Mouse (Mus musculus): ENCODE results near the gene Cenpp.

Gene Cenpp

DNA sequence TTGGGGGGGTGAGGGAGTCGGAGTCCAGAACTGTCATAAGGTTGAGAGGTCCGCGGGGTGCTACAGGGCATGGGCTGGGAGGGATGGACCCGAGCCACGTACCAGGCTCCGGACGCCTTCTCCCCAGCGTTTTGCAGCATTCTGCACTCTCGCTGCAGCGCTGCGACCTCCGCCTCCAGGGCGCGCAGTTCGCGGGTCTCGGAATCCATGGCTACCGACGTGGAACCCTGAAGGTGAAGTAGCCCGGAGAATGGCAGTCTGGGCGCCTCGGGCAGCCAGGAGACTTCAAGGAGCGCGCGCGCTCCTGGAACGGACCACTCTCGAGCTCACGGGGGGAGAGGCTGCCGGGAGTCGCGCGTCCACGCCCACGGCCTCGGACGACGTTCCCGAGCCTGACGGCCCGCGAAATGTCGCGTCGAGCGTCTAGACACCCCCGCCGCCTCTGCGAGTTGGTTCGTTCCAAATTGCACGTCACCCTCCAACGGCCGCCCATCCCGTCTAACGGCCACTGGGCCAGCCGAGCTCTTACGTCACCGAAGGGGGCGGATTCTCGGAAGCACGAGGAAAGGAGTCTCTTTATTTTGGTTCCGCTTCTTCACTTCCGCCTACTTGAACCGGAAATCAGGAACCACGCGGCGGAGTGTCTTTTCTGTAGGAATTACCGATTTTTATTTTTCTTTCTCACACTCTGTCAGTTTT, at the start of gene Cenpp, which contains the start of gene Nol8:
Cenpp (minus strand) TSS at position 305 of the 699 bp plus-strand sequence.
Nol8 (plus strand) TSS at position 598 of the 699 bp plus-strand sequence.
- DNase-seq, result peak; percentile 99

DNA sequence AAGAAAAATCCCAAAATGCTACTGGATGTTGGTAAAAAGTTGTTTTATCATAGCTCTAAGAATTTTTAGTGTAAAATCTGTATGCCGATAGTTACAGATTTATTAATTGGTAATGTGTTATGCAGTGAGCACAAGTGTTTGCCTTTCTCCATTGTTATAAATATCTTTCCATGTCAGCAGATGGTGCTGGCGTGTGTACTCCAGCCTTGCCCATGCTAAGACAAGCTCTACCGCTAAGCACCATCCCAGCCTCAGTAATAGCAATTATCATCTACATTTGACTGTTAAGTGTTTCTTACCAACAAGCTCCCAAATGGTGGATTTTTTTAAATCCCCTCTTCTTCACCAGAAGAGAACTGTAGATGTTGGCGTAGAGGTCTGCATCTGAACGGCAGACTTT, 38.5 kb upstream of the Cenpp start:
- DNase-seq, result no peak

DNA sequence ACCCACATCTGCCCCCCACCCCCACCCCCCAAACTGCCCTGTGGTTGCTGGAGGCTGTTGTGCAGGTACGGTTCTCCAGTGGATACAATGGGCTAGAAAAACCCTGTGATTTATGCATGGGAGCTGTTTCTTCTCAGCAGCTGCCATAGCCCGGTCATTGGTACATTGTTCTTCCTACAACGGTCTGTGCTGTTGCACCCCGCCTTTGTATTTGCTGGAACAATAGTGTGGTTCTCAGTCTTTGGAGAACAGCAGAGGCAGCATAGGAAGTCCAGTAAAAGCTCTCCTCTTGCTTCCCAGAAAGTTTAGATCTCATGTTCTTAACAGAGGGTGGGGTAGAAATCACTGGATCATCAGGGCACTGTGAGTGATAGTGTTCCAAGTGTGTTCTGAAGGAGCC, 31.7 kb upstream of the Cenpp start:
- no peak for DNase-seq

GRCm38 (mm10) chr13:49682233-49682846, 29.8 kb upstream of the Cenpp start:
- no peak for DNase-seq

GRCm38 (mm10) chr13:49681351-49682232, 29.0 kb upstream of the Cenpp start, which contains the start of gene Iars:
Gene Iars (plus strand): TSS chr13:49682100.
- peak; percentile 99 for DNase-seq

DNA sequence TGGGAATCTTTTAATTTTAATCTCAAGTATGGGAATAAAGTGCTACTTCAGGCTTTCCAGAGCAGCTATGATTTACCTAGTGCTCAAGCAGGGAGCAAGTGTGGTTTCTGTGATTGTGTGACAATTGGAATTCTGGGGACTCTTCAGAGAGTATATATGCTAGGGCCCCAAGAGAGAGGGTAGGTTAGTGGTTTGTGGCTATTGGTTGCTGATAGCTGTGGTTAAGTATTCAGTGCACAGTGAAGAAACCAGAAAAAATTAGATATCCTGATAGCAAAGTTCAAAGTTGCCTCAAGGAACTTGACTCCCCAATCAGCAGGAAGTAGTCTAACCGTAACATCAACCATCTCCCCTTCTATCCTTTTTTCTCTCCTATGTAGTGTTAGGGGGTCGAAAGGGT, 25.2 kb upstream of the Cenpp start:
- DNase-seq, result no peak

DNA sequence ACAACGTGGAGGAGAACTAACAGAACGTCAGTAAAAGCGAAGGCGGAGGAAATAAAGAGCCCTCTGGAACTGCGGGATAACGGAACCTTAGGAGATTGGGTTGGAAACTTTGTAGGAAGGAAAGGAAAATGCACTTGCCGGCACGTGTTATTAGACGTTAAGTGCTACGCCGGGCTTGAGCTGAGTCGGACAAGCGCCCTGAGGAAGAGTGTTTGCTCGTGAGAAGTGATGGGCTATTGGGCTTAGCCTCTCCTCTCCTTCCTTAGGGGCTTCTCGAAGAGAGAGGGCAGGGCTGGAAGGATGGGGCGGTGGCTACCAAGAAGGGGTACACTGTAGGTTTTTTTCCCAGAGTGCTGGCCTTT, 576 bp upstream of the Cenpp start:
- DNase-seq, result no peak

GRCm38 (mm10) chr13:49651781-49652351, 719 bp downstream of the Cenpp start:
- DNase-seq, result no peak

- peak; percentile 15 for DNase-seq
These were observed 1.4 kb downstream of the Cenpp start for GRCm38 (mm10) chr13:49651136-49651535.

GRCm38 (mm10) chr13:49646019-49646418, 6.6 kb downstream of the Cenpp start:
- no peak for DNase-seq

GRCm38 (mm10) chr13:49644731-49645529, 7.7 kb downstream of the Cenpp start:
- DNase-seq, result no peak

- DNase-seq, result no peak
These were observed 8.8 kb downstream of the Cenpp start for GRCm38 (mm10) chr13:49643669-49644362.

DNA sequence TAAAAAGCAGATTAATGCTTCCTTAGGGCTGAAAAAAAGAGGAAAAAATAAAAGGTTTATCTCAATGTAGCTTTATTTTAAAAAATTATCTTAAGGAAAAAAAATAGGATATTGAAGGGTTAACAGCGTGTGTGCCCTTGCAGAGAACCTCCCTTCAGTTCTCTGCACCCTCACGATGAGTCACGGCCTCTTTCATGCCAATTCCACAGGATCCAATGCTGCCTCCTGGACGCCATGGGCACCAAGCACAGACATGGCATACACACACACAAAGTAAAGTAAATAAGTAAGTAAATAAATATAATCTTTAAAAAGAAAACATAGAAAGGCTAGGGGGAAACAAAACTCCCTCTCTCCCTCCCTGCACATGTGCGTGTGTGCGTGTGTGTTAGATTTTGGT, 9.9 kb downstream of the Cenpp start:
- DNase-seq, result no peak

GRCm38 (mm10) chr13:49639965-49640364, 12.6 kb downstream of the Cenpp start:
- no peak for DNase-seq

DNA sequence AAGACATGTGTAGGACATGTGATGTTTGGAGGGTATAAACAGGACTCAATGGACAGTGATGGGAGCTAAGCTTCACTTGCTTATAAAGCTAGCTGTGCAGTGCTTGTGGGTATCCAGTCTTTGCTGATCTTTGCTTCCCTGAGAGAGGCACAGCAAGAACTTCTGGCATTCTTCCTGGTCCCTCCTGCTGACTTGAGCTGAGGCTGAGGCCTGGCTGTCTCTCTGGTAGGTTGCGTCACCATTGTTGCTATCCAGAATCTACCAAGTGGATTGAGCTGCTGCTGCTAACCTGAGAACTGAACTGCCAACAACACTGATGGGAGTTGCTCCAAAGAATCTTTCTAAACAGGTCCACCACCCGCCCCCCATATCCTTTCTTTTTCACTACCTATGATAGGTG, 23.5 kb downstream of the Cenpp start:
- no peak for DNase-seq

GRCm38 (mm10) chr13:49628167-49628566, 24.4 kb downstream of the Cenpp start:
- DNase-seq, result no peak

- no peak for DNase-seq
These were observed 29.4 kb downstream of the Cenpp start for GRCm38 (mm10) chr13:49623216-49623615.

DNA sequence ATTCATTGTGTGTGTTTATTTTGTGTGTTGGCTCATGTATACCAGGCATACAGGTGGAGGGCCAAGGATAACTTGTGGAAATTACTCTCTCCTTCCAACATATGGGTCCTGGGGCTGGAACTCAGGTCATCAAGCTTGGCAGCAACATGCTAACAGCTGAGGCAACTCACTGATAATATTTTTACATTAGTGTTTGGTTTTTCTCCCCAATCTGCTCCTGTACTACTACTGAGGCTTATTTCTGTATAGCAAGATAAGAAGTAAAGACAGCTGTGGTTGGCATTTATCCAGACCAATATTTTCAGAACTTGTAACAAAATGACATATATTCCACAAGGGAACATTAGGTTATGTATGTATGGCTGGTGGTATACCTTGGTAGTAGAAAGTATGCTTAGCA, 34.2 kb downstream of the Cenpp start:
- DNase-seq, result no peak

- no peak for DNase-seq
These were observed 35.6 kb downstream of the Cenpp start for GRCm38 (mm10) chr13:49617021-49617420.

DNA sequence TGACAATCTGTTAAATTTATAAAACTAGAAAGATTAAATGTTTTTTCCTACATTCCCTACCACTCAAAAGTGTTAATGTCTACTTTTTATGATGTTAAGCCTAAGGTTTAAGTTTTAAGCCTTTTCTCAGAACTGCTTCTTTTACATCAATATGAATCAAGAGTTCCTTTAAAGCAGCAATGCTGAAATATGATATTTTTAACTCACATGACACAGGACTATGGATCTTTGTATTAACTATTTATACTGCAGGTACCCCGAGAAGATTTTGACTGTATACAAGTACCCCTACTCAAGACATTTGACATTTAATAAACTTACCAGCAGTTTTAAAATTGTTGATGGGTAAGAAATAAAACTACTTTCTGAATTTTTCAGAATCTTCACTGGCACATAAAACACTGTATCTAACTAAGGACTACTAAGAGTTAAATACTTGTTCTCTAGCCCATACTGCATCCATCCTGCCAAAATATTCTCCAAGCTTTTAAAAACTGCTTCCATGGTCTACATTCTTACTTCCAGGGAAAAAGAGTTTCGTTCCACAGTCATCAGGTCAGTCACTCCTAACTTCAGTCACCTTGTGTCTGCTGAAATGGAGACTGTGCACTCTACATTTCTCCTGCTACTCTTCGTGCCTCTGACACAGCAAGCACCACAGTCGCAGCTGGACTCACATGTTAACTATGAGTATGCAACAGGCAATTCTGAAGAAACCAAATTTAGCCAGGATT, 43.8 kb downstream of the Cenpp start:
- no peak for DNase-seq

GRCm38 (mm10) chr13:49607714-49608113, 44.9 kb downstream of the Cenpp start, which contains the start of gene Ogn:
Gene Ogn (plus strand): TSS chr13:49608046.
- DNase-seq, result no peak

All from cerebellum, adult 11-12 months (tissue).